Mouse (Mus musculus) left cerebral cortex, postnatal 25 days (tissue): ENCODE measurements around the gene Aunip. TPM values are rescaled to one million over a fixed set of nuclear protein-coding genes. Genes with fewer than 3 reads are reported as not detected.

Source experiments
- DNase-seq, 2 experiments: peaks; one replicate each; pipeline ENCODE4 v3.0.0; 2022; ENCODE audit warnings: low spot score in 2 of 2, mixed read lengths in 1 of 2
- intact Hi-C: fragments of 180-260 bp; cut with DNase I; formaldehyde crosslinking; loops from one replicate; pipeline ENCODE4 v1.15.1; 2025
- microRNA-seq, 2 experiments: library from miRNA; unstranded; fragments of <30 nt; microRNA quantifications; one replicate each; pipeline ENCODE4 v1.2.0; 2022
- total RNA-seq, 2 experiments: library from RNA; stranded (reverse); gene quantifications; 2 replicates each; pipeline ENCODE4 v1.2.3; 2021

The Aunip gene
- total RNA-seq, 2 experiments from 2014 or later = 0.37 to 0.60 TPM

DNA sequence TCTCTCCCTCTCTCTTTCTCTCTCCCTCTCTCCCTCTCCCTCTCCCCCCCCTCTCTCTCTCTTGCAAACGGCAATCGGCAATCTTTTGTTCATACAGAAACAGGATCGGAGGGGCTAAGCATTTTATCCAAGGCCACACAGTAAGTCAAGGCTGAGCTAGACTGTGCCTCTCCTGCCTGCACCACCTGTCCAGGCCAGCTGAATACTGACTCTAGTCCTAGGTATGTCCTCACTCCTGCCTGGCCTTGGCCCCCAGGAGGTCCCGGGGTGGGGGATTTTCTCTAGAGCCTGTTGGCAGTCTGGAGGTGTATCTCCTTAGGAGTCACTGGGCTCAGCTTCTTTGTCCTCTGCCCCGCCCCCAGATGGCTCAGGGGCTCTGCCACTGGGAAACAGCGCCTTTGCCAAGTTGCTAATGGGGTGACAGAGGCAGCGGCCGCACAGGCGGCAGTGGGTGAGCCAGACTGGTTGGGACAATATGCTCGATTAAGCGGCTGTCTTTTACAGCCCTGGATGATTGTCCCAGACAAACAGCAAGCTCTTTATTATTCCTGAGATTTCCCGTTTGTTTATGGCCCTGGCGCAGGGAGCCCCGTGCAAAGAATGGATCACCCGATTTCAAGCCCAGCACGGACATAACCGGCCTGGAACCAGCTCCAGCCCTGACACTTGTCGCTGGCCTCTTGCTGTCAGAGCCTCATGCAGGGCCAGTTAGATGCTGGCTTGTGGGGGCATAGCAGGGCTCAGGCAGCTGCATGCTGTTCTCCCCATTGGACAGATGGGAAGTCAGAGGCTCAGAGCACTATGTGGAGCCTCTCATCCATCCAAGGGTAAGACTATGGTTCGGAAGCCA, 56.8 kb downstream of the Aunip start:
- intact Hi-C loops = no loop called here
- DNase-seq = peak in 1 of 2 experiments; percentile 48

DNA sequence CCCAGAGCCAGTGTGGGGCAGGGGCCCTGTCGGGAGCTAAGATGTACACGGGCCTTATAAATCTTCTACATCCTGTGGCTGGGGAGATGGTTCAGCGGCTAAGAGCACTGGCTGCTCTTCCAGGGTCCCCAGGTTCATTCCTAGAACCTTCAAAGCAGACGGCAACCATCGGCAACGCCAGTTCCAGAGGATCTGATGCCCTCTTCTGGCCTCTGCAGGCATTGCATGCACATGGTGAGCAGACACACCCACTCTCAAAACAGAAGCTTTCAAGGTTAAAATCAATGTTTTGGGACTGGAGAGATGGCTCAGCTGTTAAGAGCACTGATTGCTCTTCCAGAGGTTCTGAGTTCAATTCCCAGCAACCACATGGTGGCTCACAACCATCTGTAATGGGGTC, 58.4 kb downstream of the Aunip start:
- no peak for DNase-seq

DNA sequence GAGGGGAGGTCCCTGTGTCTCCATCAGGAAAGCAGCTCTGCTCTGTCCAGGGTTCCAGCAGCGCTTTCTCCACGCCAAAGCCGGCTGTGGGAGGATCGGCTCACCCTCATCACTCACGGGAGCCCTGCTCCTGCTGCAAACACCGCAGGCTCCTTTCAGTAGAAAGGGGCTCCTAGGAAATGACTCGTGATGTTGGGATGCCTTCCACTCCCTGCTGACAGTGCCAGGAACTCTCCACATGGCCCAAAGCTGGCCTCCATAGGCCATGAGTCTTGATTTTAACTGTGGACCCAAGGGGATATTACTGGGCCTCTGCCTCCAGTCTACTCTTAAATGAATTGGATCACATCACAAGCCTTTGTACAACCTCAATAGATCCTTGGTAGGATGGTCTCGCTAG, 59.0 kb downstream of the Aunip start:
- intact Hi-C loops = no loop called here
- no peak for DNase-seq

More for the DNA sequence above, 58.4 kb downstream of the Aunip start:
- intact Hi-C loops = no loop called here

DNA sequence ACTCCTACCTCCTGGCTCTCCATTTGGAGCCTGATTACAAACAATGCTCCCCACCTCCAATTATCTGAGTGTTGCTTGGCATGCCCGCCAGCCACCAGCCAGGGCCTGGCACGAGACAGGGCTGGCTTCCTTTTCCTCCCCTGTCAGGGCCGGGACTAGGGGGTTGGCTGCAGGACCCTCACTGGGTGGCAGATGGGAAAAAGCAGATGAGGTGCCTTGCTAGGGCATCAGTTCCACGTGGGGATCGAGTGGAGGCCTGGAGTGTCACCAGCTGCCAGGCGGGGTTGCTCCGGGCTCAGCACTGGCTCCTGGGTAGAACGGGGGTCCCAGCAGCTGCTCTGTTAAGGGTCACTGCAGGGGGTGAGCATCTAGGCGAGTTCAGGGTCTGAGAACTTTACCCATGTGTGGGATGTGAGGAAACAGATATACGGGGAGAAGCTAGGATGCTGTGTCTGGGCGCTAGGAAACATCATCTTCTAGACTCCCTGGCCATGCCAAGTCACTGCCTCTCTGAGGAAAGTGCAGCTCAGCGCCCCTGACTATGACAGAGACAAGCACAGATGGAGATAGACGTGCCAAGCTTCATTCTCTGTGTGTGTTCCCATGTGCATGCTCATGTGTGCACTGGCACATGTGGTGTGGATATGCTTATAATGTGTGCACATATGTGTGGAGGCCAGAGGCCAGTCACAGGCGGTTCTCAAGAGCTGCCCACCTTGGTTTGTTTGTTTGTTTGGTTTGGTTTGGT, 60.1 kb downstream of the Aunip start:
- DNase-seq = no peak
- intact Hi-C loops = no loop called here

DNA sequence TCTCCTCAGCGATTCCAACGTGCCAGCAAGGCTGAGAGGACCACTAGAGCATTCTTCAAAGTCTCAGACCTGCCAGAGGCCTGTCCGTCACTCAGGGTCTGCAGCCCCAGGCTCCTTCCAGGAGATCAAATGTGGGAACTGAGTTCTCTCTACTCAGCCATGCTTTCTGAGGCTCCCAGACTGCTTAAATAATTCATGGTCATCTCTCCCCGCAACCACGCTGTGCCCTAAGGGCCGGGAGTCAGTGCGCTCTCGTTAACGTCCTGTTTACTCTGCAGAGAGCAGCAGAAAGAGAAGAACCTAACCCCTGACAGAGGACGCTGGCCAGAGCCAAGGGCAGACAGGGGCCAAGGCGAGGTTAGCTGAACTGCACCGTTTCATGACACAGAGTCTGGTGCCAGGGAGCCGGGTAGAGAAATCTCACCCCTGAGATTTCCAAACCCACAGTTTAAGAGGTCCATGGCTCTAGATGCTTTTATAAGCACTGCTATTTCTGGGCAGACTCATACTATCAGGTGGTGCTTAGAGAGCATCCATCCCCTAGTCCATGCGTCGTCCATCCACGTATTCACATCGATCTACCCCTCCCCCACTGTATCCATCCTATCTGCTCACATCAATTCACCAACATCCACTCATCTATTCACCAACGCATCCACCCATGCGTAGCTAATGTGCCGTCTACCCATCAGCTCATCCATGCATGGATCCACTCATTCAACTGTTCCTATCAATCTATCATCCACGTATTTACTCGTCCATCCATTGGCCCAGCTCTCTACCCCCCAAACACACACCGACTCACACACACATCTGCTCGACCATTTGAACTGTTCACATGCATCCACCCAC, 61.9 kb downstream of the Aunip start:
- no peak for DNase-seq
- intact Hi-C loops = no loop called here

Small RNAs within 50 kb of the gene (microRNA-seq; reads per million reads assigned to microRNA genes)
- 1.7 to 2.7 reads per million in 2 experiments for gene Gm23634
- 0 reads per million in 2 experiments for gene Mir6403

Other genes starting within 250 kb of the Aunip start
- gene Pdik1l, start 223.1 kb upstream of the Aunip start, total RNA-seq = 10 to 100 TPM; 18.6 to 19.8 TPM
- gene Trim63, start 195.9 kb upstream of the Aunip start, total RNA-seq = under 1 TPM; 0.32 to 0.39 TPM
- not detected for gene Slc30a2, start 167.8 kb upstream of the Aunip start, total RNA-seq
- gene Extl1, start 127.1 kb upstream of the Aunip start, total RNA-seq = 10 to 100 TPM; 49.2 to 52.5 TPM
- 1 to 10 TPM; 5.3 to 9.1 TPM for gene Pafah2, start 114.7 kb upstream of the Aunip start, total RNA-seq
- gene Stmn1, start 42.7 kb upstream of the Aunip start, total RNA-seq = 1,000 to 10,000 TPM in 1 of 2 experiments, 100 to 1,000 TPM in 1; 940 to 1,084 TPM
- 10 to 100 TPM; 61.2 to 63.3 TPM for gene Paqr7, start 14.3 kb upstream of the Aunip start, total RNA-seq
- gene Mtfr1l, start 24.4 kb downstream of the Aunip start, total RNA-seq = 10 to 100 TPM; 60.2 to 60.7 TPM
- 10 to 100 TPM; 18.6 to 20.9 TPM for gene Selenon, start 41.2 kb downstream of the Aunip start, total RNA-seq
- 10 to 100 TPM; 42.3 to 42.7 TPM for gene Man1c1, start 193.3 kb downstream of the Aunip start, total RNA-seq